Mouse (Mus musculus) lung, postnatal 0 days (tissue): ENCODE results near the gene Faap100. TPM values are rescaled to one million over a fixed set of nuclear protein-coding genes. Genes with fewer than 3 reads are reported as not detected.

Source experiments
- ATAC-seq: fragments of 200-750 bp; cut with Nextera tagmentation; 2 replicates; pipeline ENCODE4 v1.8.0; 2017; ENCODE audit warnings: moderate library complexity
- DNase-seq: peaks from one replicate; pipeline ENCODE4 v3.0.0-alpha.2; 2016; ENCODE audit warnings: low spot score
- H3K27ac ChIP-seq: fragments of 300-500 bp; sonication (generic); 2 replicates; pipeline ENCODE4 v1.5.1; 2014; ENCODE audit warnings: antibody characterized with exemption, mild to moderate bottlenecking, low read length, mixed read lengths
- H3K27me3 ChIP-seq: fragments of 300-500 bp; sonication (generic); replicated peaks from 2 replicates; pipeline ENCODE4 v1.6.1; 2014; ENCODE audit warnings: low read length, mixed read lengths; ENCODE audit not compliant: insufficient read depth
- H3K36me3 ChIP-seq: fragments of 300-500 bp; sonication (generic); 2 replicates; pipeline ENCODE4 v1.6.1; 2014; ENCODE audit warnings: low read length, mixed read lengths; ENCODE audit not compliant: insufficient read depth
- H3K4me1 ChIP-seq: fragments of 300-500 bp; sonication (generic); 2 replicates; pipeline ENCODE4 v1.6.1; 2014; ENCODE audit warnings: antibody characterized with exemption, low read depth, low read length, mixed read lengths; ENCODE audit not compliant: insufficient read depth
- H3K4me2 ChIP-seq: fragments of 300-500 bp; sonication (generic); replicated peaks from 2 replicates; pipeline ENCODE4 v1.6.1; 2014; ENCODE audit warnings: low read depth, mild to moderate bottlenecking, low read length, moderate library complexity, mixed read lengths
- H3K4me3 ChIP-seq: fragments of 300-500 bp; sonication (generic); 2 replicates; pipeline ENCODE4 v1.5.1; 2014; ENCODE audit warnings: low read depth, low read length
- H3K9ac ChIP-seq: fragments of 300-500 bp; sonication (generic); replicated peaks from 2 replicates; pipeline ENCODE4 v1.6.1; 2014; ENCODE audit warnings: low read depth, mild to moderate bottlenecking
- H3K9me3 ChIP-seq: fragments of 300-500 bp; sonication (generic); 2 replicates; pipeline ENCODE4 v1.6.1; 2016; ENCODE audit warnings: low read length, mixed read lengths
- CTCF ChIP-seq: IDR thresholded peaks from 2 replicates; pipeline ENCODE4 v1.5.1; 2016; ENCODE audit warnings: antibody characterized with exemption, mild to moderate bottlenecking
- EP300 ChIP-seq: IDR thresholded peaks from 2 replicates; pipeline ENCODE4 v1.6.1; 2016; ENCODE audit warnings: antibody characterized with exemption, mild to moderate bottlenecking, control low read depth
- WGBS: fragments of 180-500 bp; shearing (Covaris S2); extraction: QIAGEN DNeasy Blood & Tissue Kit; methylation state at CpG from one replicate; pipeline ENCODE4 v1.1.7; 2014; 5-methylcytosine and 5-hydroxymethylcytosine counted together
- polyA plus RNA-seq: library from polyadenylated mRNA; unstranded; fragments of >200 nt; fragmentation: Nextera tagmentation; extraction: Ambion mirVana; gene quantifications from 2 replicates; pipeline ENCODE4 v1.2.1, GENCODE M21; 2015

Gene Faap100
- polyA plus RNA-seq, 1 experiment from 2014 or later = 18.1 TPM

- DNase-seq = peak; percentile 49
- Histone ChIP-seq H3K4me1 (peaks cover 5% of the 10 kb centered on the region; the same call in 1 of the 2 replicates), H3K27ac (no peak overlapping the region), H3K9ac (no peak overlapping the region), H3K4me2 (no peak overlapping the region), H3K9me3 (no peaks in the 10 kb centered on the region), H3K36me3 (0 out of 2 replicates have a peak, but pooled peaks cover 5% of the 10 kb centered on the region), H3K4me3 (no peak overlapping the region), H3K27me3 (no peaks in the 10 kb centered on the region)
- 64% methylated on average over 13 of the region's 13 CpGs for WGBS
- TF ChIP-seq CTCF (peak; percentile 60), EP300 (no peak)
- ATAC-seq = peak; percentile 16; the same call in 1 of the 2 replicates
Observed at GRCm38 (mm10) chr11:120373025-120373424, 5.5 kb downstream of the Faap100 start.

- Histone ChIP-seq H3K4me3 (no peak overlapping the region), H3K36me3 (no peaks in the 10 kb centered on the region), H3K27me3 (no peaks in the 10 kb centered on the region), H3K4me2 (no peak overlapping the region), H3K9ac (no peak overlapping the region), H3K9me3 (no peaks in the 10 kb centered on the region), H3K27ac (no peak overlapping the region), H3K4me1 (no peaks in the 10 kb centered on the region)
- ATAC-seq (peak; percentile 85), DNase-seq (peak; percentile 79)
- WGBS = 36% methylated on average over 8 of the region's 8 CpGs
- TF ChIP-seq EP300 (no peak), CTCF (peak; percentile 92)
Observed at GRCm38 (mm10) chr11:120369656-120370055, 8.9 kb downstream of the Faap100 start.

GRCm38 (mm10) chr11:120366443-120367027, 12.0 kb downstream of the Faap100 start:
- Histone ChIP-seq H3K4me1 (no peaks in the 10 kb centered on the region), H3K9ac (no peak overlapping the region), H3K27ac (no peak overlapping the region), H3K36me3 (no peaks in the 10 kb centered on the region), H3K4me3 (no peak overlapping the region), H3K9me3 (no peaks in the 10 kb centered on the region), H3K27me3 (no peaks in the 10 kb centered on the region), H3K4me2 (no peak overlapping the region)
- ATAC-seq (no peak), DNase-seq (no peak)
- TF ChIP-seq CTCF (no peak), EP300 (no peak)
- WGBS = 34% methylated on average over 7 of the region's 7 CpGs

- H3K4me1 ChIP-seq = peaks cover 6% of the 10 kb centered on the region
- DNase-seq = no peak
- H3K4me3 ChIP-seq = no peak overlapping the region
- H3K4me2 ChIP-seq = no peak overlapping the region
- no peak overlapping the region for H3K27ac ChIP-seq
- H3K9me3 ChIP-seq = no peaks in the 10 kb centered on the region
- no peak overlapping the region for H3K9ac ChIP-seq
- H3K27me3 ChIP-seq = no peaks in the 10 kb centered on the region
- no peak for TF ChIP-seq EP300
- TF ChIP-seq CTCF = no peak
- no peak for ATAC-seq
- 84% methylated on average over 6 of the region's 6 CpGs for WGBS
- H3K36me3 ChIP-seq = no peaks in the 10 kb centered on the region
Observed at GRCm38 (mm10) chr11:120362891-120363290, 15.7 kb downstream of the Faap100 start.

GRCm38 (mm10) chr11:120361295-120361694, 17.3 kb downstream of the Faap100 start, which contains the start of gene Fscn2:
Fscn2 (plus strand) TSS chr11:120361534.
- no peak for ATAC-seq
- no peak for DNase-seq
- Histone ChIP-seq H3K36me3 (no peaks in the 10 kb centered on the region), H3K4me2 (no peak within 1 kb of the TSS), H3K4me3 (no peak within 1 kb of the TSS), H3K27me3 (no peaks in the 10 kb centered on the region), H3K9ac (no peak within 1 kb of the TSS), H3K4me1 (peaks cover 11% of the 10 kb centered on the region), H3K27ac (no peak within 1 kb of the TSS), H3K9me3 (no peaks in the 10 kb centered on the region)
- TF ChIP-seq EP300 (no peak), CTCF (no peak)
- WGBS = 68% methylated on average over 10 of the region's 10 CpGs

- H3K27ac ChIP-seq = no peak overlapping the region
- H3K4me1 ChIP-seq = peaks cover 11% of the 10 kb centered on the region
- H3K27me3 ChIP-seq = no peaks in the 10 kb centered on the region
- H3K9me3 ChIP-seq = no peaks in the 10 kb centered on the region
- H3K36me3 ChIP-seq = no peaks in the 10 kb centered on the region
- DNase-seq (no peak), ATAC-seq (no peak)
- 84% methylated on average over 5 of the region's 5 CpGs for WGBS
- TF ChIP-seq EP300 (no peak), CTCF (no peak)
- no peak overlapping the region for H3K4me3 ChIP-seq
- H3K4me2 ChIP-seq = no peak overlapping the region
- H3K9ac ChIP-seq = no peak overlapping the region
Observed at GRCm38 (mm10) chr11:120360755-120361154, 17.8 kb downstream of the Faap100 start.

- H3K27me3 ChIP-seq = no peaks in the 10 kb centered on the region
- no peak overlapping the region for H3K4me2 ChIP-seq
- H3K9me3 ChIP-seq = no peaks in the 10 kb centered on the region
- H3K9ac ChIP-seq = no peak overlapping the region
- no peak overlapping the region for H3K27ac ChIP-seq
- DNase-seq = no peak
- H3K36me3 ChIP-seq = no peaks in the 10 kb centered on the region
- peaks cover 11% of the 10 kb centered on the region for H3K4me1 ChIP-seq
- no peak overlapping the region for H3K4me3 ChIP-seq
- TF ChIP-seq CTCF (no peak), EP300 (no peak)
- 35% methylated on average over 8 of the region's 8 CpGs for WGBS
- no peak for ATAC-seq
Observed at GRCm38 (mm10) chr11:120360062-120360461, 18.5 kb downstream of the Faap100 start.
